Mouse (Mus musculus) bone marrow macrophage, adult 2 months (primary cell): ENCODE data around the gene Sit1. TPM values are rescaled to one million over a fixed set of nuclear protein-coding genes. Genes with fewer than 3 reads are reported as not detected.

Source experiments
- H3K27ac ChIP-seq: 2 replicates; pipeline ENCODE4 v1.5.1; 2012; ENCODE audit warnings: low read depth, low read length; ENCODE audit not compliant: insufficient read depth
- H3K4me1 ChIP-seq: 2 replicates; pipeline ENCODE4 v1.6.1; 2012; ENCODE audit warnings: low read length; ENCODE audit not compliant: control insufficient read depth, insufficient read depth
- H3K4me3 ChIP-seq: 2 replicates; pipeline ENCODE4 v1.5.1; 2012; ENCODE audit warnings: mild to moderate bottlenecking, low read length, moderate library complexity; ENCODE audit not compliant: insufficient read depth
- CTCF ChIP-seq: IDR thresholded peaks from 2 replicates; pipeline ENCODE4 v1.5.1; 2012; ENCODE audit warnings: low read depth, mild to moderate bottlenecking, low read length, moderate library complexity
- POLR2A ChIP-seq: IDR thresholded peaks from 2 replicates; pipeline ENCODE4 v1.6.1; 2012; ENCODE audit warnings: mild to moderate bottlenecking, low read depth, low read length, borderline replicate concordance
- polyA plus RNA-seq: library from polyadenylated mRNA; stranded (reverse); fragments of >200 nt; gene quantifications from 2 replicates; pipeline ENCODE4 v1.2.4, GENCODE M21; 2012; ENCODE audit not compliant: missing spikeins, insufficient read depth, insufficient read length

Gene Sit1
- polyA plus RNA-seq, 1 experiment = not detected

- no peak overlapping the region for H3K4me3 ChIP-seq
- H3K4me1 ChIP-seq = peaks cover 18% of the 10 kb centered on the region
- TF ChIP-seq CTCF (no peak), POLR2A (no peak)
- H3K27ac ChIP-seq = no peak overlapping the region
Measured at GRCm38 (mm10) chr4:43503041-43503440, 19.5 kb upstream of the Sit1 start.

- peak within 1 kb of the TSS; percentile 81 for H3K4me3 ChIP-seq
- TF ChIP-seq CTCF (no peak), POLR2A (no peak)
- peaks cover 14% of the 10 kb centered on the region for H3K4me1 ChIP-seq
- H3K27ac ChIP-seq = peak within 1 kb of the TSS; percentile 42
Measured at GRCm38 (mm10) chr4:43499407-43500333, 16.1 kb upstream of the Sit1 start, which contains the start of gene Arhgef39. Gene Arhgef39, minus strand, starts transcription at chr4:43499695.

GRCm38 (mm10) chr4:43498983-43499382 lies 15.4 kb upstream of the Sit1 start:
- TF ChIP-seq CTCF (no peak; the same call in 1 of the 2 replicates), POLR2A (no peak)
- Histone ChIP-seq H3K4me3 (peak overlapping the region; percentile 81), H3K4me1 (peaks cover 17% of the 10 kb centered on the region), H3K27ac (peak overlapping the region; percentile 42)

- H3K4me3 ChIP-seq = peak overlapping the region; percentile 81
- no peak for TF ChIP-seq POLR2A
- no peak for TF ChIP-seq CTCF
- H3K27ac ChIP-seq = no peak overlapping the region
- H3K4me1 ChIP-seq = peaks cover 17% of the 10 kb centered on the region
Measured at GRCm38 (mm10) chr4:43497946-43498345, 14.4 kb upstream of the Sit1 start.

- peaks cover 17% of the 10 kb centered on the region for H3K4me1 ChIP-seq
- no peak overlapping the region for H3K27ac ChIP-seq
- no peak for TF ChIP-seq CTCF
- no peak for TF ChIP-seq POLR2A
- H3K4me3 ChIP-seq = no peak overlapping the region
Measured at GRCm38 (mm10) chr4:43497405-43497804, 13.9 kb upstream of the Sit1 start.

- Histone ChIP-seq H3K27ac (no peak overlapping the region), H3K4me1 (peaks cover 17% of the 10 kb centered on the region), H3K4me3 (no peak overlapping the region)
- TF ChIP-seq CTCF = no peak
- no peak for TF ChIP-seq POLR2A
Measured at GRCm38 (mm10) chr4:43496587-43496986, 13.1 kb upstream of the Sit1 start.

GRCm38 (mm10) chr4:43493846-43494240 lies 10.3 kb upstream of the Sit1 start:
- H3K27ac ChIP-seq = no peak overlapping the region
- TF ChIP-seq POLR2A (no peak), CTCF (no peak)
- H3K4me1 ChIP-seq = peaks cover 10% of the 10 kb centered on the region
- H3K4me3 ChIP-seq = peak overlapping the region; percentile 84

GRCm38 (mm10) chr4:43493186-43493845 lies 9.8 kb upstream of the Sit1 start:
- H3K4me1 ChIP-seq = peaks cover 7% of the 10 kb centered on the region
- H3K4me3 ChIP-seq = peak overlapping the region; percentile 84
- H3K27ac ChIP-seq = 0 out of 2 replicates have a peak overlapping the region, but pooled peaks have one; percentile 20
- TF ChIP-seq CTCF (no peak), POLR2A (0 out of 2 replicates have a peak, but pooled peaks have one; percentile 58)

GRCm38 (mm10) chr4:43492821-43493185 lies 9.3 kb upstream of the Sit1 start, which contains the start of gene Ccdc107:
Gene Ccdc107, plus strand, starts transcription at chr4:43492900.
- peaks cover 3% of the 10 kb centered on the region for H3K4me1 ChIP-seq
- TF ChIP-seq POLR2A (no peak), CTCF (no peak)

More at GRCm38 (mm10) chr4:43492821-43493185, 9.3 kb upstream of the Sit1 start, which contains the start of gene Ccdc107:
- Histone ChIP-seq H3K4me3 (peak within 1 kb of the TSS; percentile 84), H3K27ac (0 out of 2 replicates have a peak within 1 kb of the TSS, but pooled peaks have one; percentile 20)
